Mouse (Mus musculus) limb, embryonic 14.5 days (tissue): ENCODE data around the gene Mief2. TPM values are rescaled to one million over a fixed set of nuclear protein-coding genes. Genes with fewer than 3 reads are reported as not detected.
A peak's percentile ranks its signal among the peaks of the same experiment; 100 is the strongest.

Experiments
- ATAC-seq: fragments of 200-750 bp; cut with Nextera tagmentation; 2 replicates; pipeline ENCODE4 v1.8.0; 2017; ENCODE audit warnings: low read depth, moderate number of reproducible peaks, moderate TSS enrichment; ENCODE audit not compliant: low FRiP score
- DNase-seq: peaks from one replicate; pipeline ENCODE4 v3.0.0-alpha.2; 2015; ENCODE audit warnings: low spot score
- H3K27ac ChIP-seq: fragments of 300-500 bp; sonication (generic); replicated peaks from 2 replicates; pipeline ENCODE4 v1.5.1; 2014; ENCODE audit warnings: low read depth, mild to moderate bottlenecking, low read length, moderate library complexity, mixed read lengths
- H3K27me3 ChIP-seq: fragments of 300-500 bp; sonication (generic); 2 replicates; pipeline ENCODE4 v1.6.1; 2014; ENCODE audit warnings: low read length, mixed read lengths; ENCODE audit not compliant: control insufficient read depth, insufficient read depth
- H3K36me3 ChIP-seq: fragments of 300-500 bp; sonication (generic); 2 replicates; pipeline ENCODE4 v1.6.1; 2014; ENCODE audit warnings: mild to moderate bottlenecking, low read length, moderate library complexity, mixed read lengths; ENCODE audit not compliant: control insufficient read depth, insufficient read depth
- H3K4me1 ChIP-seq: fragments of 300-500 bp; sonication (generic); 2 replicates; pipeline ENCODE4 v1.6.1; 2014; ENCODE audit warnings: antibody characterized with exemption, low read length, mixed read lengths; ENCODE audit not compliant: control insufficient read depth, insufficient read depth
- H3K4me2 ChIP-seq: fragments of 300-500 bp; sonication (generic); replicated peaks from 2 replicates; pipeline ENCODE4 v1.6.1; 2014; ENCODE audit warnings: low read depth, mild to moderate bottlenecking, low read length, moderate library complexity; ENCODE audit not compliant: severe bottlenecking
- H3K4me3 ChIP-seq: fragments of 300-500 bp; sonication (generic); replicated peaks from 2 replicates; pipeline ENCODE4 v1.5.1; 2014; ENCODE audit warnings: low read length
- H3K9ac ChIP-seq: fragments of 300-500 bp; sonication (generic); 2 replicates; pipeline ENCODE4 v1.6.1; 2014; ENCODE audit warnings: mild to moderate bottlenecking, low read depth, low read length, moderate library complexity; ENCODE audit not compliant: severe bottlenecking
- H3K9me3 ChIP-seq: fragments of 300-500 bp; sonication (generic); 2 replicates; pipeline ENCODE4 v1.6.1; 2016; ENCODE audit warnings: low read length; ENCODE audit not compliant: control insufficient read depth
- POLR2A ChIP-seq: fragments of 200-500 bp; IDR thresholded peaks from 2 replicates; pipeline ENCODE4 v1.8.0; 2012; ENCODE audit warnings: inconsistent platforms, mild to moderate bottlenecking, moderate library complexity, borderline replicate concordance; ENCODE audit not compliant: insufficient read depth, insufficient read length; ENCODE audit errors: extremely low read depth
- WGBS: fragments of 180-500 bp; shearing (Covaris S2); extraction: QIAGEN DNeasy Blood & Tissue Kit; methylation state at CpG from one replicate; pipeline ENCODE4 v1.1.7; 2014; 5-methylcytosine and 5-hydroxymethylcytosine counted together
- polyA plus RNA-seq, 2 experiments: library from polyadenylated mRNA; depleted of rRNA in 1 of 2; stranded (reverse) in 1 of 2; unstranded in 1 of 2; fragments of >200 nt; fragmentation: Nextera tagmentation in 1 of 2; extraction: Ambion mirVana in 1 of 2; gene quantifications; 2 replicates each; pipeline versions ENCODE4 v1.2.1 to v1.2.3; 2012 to 2014

Gene Mief2
- polyA plus RNA-seq, 2 experiments: 14.7 to 18.9 TPM

DNA sequence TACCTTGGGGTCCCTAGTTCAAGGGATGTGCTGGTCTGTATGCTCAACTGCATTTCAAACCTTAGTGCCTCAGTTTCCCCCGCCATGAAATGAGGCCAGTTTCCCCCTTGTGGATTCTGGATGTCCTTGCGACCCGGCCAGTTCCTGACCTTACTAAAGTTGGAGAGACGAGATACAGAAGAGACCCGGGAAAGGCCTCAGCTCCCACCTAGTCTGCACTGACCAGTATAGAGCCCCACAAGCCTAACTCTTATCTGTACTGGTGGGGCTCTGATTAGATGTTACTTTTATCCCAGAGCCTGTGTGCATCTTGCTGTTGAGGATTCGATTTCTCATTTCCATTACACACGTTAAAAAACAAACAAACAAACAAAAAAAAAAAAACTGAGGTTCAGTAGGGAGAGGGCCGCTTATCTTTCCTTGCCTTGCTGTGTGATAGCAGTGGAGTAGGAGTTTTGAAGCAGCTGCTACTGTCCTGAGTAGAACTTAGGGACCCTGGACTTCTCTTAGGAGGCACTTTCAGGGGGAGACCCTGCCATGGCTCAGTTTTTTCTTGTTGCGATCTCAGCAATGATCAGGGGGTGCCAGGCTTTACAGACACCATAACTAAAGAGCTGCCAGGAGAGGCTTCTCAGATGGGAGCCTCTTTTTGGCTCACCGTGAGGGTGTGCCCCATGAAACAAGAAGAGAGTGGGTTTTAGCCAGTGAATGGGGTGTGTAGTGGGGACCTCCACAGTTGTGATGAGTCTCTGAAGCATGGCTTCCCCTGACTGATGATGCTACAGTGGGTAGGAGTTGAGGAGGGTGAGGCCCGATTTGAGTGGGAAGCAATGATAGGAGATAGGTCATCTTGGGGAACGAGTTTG is 27.6 kb upstream of the Mief2 start:
- WGBS: 31% methylated on average over 12 of the region's 12 CpGs
- H3K9me3 ChIP-seq: no peaks in the 10 kb centered on the region
- H3K4me3 ChIP-seq: peak overlapping the region; percentile 71
- peak overlapping the region; percentile 77 for H3K9ac ChIP-seq
- H3K4me2 ChIP-seq: peak overlapping the region; percentile 87
- no peaks in the 10 kb centered on the region for H3K27me3 ChIP-seq
- peaks cover 25% of the 10 kb centered on the region for H3K36me3 ChIP-seq
- peak overlapping the region; percentile 84 for H3K27ac ChIP-seq
- DNase-seq (no peak), ATAC-seq (no peak)
- H3K4me1 ChIP-seq: peaks cover 22% of the 10 kb centered on the region
- TF ChIP-seq POLR2A: no peak

GRCm38 (mm10) chr11:60701611-60702010 is 26.6 kb upstream of the Mief2 start:
- no peaks in the 10 kb centered on the region for H3K27me3 ChIP-seq
- WGBS: 89% methylated on average over 3 of the region's 4 CpGs
- no peak overlapping the region for H3K27ac ChIP-seq
- DNase-seq: no peak
- H3K4me2 ChIP-seq: no peak overlapping the region
- no peak overlapping the region for H3K9ac ChIP-seq
- no peak for TF ChIP-seq POLR2A
- H3K4me1 ChIP-seq: peaks cover 22% of the 10 kb centered on the region
- H3K9me3 ChIP-seq: no peaks in the 10 kb centered on the region
- no peak overlapping the region for H3K4me3 ChIP-seq
- H3K36me3 ChIP-seq: peaks cover 36% of the 10 kb centered on the region
- no peak for ATAC-seq

DNA sequence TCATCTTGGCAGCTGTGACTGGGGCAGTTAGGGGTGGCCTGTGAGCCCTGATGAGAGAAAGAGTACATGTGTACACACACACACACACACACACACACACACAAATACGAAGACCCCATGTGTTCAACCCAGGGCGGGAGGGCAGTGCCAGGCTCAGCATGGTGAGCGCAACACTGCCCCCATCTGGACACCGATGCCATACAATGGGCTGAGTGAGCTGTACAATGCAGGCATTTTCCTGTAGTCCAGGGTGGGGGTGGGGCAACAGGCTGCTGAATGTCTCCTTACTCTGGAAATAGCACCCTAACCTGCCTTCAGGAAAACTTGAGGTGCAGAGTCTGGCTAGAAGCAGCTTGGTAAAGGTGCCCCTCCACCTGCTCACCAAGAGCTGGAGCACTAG is 25.1 kb upstream of the Mief2 start:
- Histone ChIP-seq H3K9me3 (no peaks in the 10 kb centered on the region), H3K4me1 (peaks cover 22% of the 10 kb centered on the region), H3K27ac (no peak overlapping the region), H3K9ac (no peak overlapping the region), H3K4me2 (no peak overlapping the region), H3K4me3 (no peak overlapping the region), H3K36me3 (peaks cover 51% of the 10 kb centered on the region), H3K27me3 (no peaks in the 10 kb centered on the region)
- peak; percentile 49 for DNase-seq
- 50% methylated on average over 4 of the region's 4 CpGs for WGBS
- ATAC-seq: no peak
- no peak for TF ChIP-seq POLR2A

DNA sequence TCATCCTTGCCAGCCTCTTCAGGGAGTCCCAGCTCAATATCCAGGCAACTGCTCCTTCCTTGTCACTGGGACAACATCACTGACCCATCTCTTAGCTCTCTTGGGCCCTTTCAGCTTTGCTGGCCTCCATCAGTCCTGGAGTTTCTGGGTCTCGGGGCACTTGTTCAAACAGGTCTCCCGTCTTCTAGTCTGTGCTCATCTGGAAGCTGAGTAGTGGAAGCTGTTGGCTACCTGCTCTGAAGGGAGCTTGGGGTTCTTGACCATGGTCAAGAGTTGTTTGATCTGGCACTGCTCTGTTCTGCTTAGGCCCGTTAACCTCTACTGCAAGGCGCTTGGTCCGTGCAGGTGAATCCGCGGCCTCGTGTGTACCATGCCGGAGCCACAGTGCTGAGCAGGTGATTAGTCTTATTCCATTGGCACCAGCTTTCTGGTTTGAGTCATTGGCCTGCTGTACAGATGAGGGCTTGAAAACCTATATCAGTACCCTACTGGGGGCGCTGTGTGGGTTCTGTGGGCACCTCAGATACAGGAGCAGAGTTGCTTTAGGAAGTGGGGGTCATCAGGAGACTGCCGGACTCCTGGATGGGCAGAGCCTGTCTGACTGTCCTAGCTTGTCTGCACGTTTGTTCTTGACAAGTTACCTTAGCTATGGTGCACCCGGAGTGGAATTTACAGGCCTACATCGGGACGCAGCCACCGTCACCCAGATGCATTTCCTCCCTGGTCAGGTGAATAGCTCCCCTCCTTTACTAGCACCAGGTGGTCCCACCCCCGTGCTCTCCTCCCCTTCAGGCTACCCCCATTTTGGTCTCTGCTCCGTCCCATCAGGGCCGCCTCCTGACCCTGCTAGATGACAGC is 23.9 kb upstream of the Mief2 start:
- no peak for DNase-seq
- no peak for TF ChIP-seq POLR2A
- no peak for ATAC-seq
- H3K9me3 ChIP-seq: no peaks in the 10 kb centered on the region
- H3K36me3 ChIP-seq: peaks cover 62% of the 10 kb centered on the region
- no peak overlapping the region for H3K9ac ChIP-seq
- no peak overlapping the region for H3K4me2 ChIP-seq
- no peaks in the 10 kb centered on the region for H3K27me3 ChIP-seq
- WGBS: 89% methylated on average over 19 of the region's 19 CpGs
- H3K27ac ChIP-seq: no peak overlapping the region
- H3K4me3 ChIP-seq: no peak overlapping the region
- peaks cover 16% of the 10 kb centered on the region for H3K4me1 ChIP-seq

DNA sequence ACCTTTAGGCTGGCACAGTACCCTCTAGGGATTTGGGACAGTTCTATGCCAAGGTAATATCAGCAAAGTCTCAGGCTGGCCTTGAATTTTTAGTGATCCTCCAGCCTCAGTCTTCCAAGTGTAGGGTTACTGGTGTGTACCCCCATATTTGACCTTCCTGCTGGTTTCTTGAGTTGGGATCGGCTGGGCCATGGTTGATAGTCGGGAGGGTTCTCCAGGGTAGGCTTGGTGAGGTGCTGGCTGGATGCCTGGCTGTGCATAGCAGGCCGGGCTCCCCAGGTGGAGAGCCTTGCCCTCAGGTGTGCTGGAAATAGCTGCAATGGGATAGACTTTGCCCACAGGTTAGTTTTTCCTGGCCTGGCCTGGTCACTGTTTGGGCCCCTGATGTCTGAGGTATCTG is 22.9 kb upstream of the Mief2 start:
- no peak overlapping the region for H3K4me2 ChIP-seq
- H3K27me3 ChIP-seq: no peaks in the 10 kb centered on the region
- H3K9ac ChIP-seq: no peak overlapping the region
- peaks cover 72% of the 10 kb centered on the region for H3K36me3 ChIP-seq
- DNase-seq: no peak
- peaks cover 16% of the 10 kb centered on the region for H3K4me1 ChIP-seq
- WGBS: 89% methylated on average over 3 of the region's 3 CpGs
- no peaks in the 10 kb centered on the region for H3K9me3 ChIP-seq
- H3K4me3 ChIP-seq: no peak overlapping the region
- TF ChIP-seq POLR2A: no peak
- ATAC-seq: no peak
- H3K27ac ChIP-seq: no peak overlapping the region
